Mouse (Mus musculus) bone marrow, adult 2 months (tissue): ENCODE data around the gene Cops2. TPM values are rescaled to one million over a fixed set of nuclear protein-coding genes. Genes with fewer than 3 reads are reported as not detected.

Source experiments
- H3K27ac ChIP-seq: fragments of 200-500 bp; 2 replicates; pipeline ENCODE4 v1.5.1; 2012; ENCODE audit warnings: low read depth, mild to moderate bottlenecking, control low read depth, inconsistent platforms, low read length; ENCODE audit not compliant: control insufficient read depth, poor library complexity, insufficient read depth
- H3K4me1 ChIP-seq: fragments of 200-500 bp; 2 replicates; pipeline ENCODE4 v1.6.1; 2011; ENCODE audit warnings: low read length; ENCODE audit not compliant: control insufficient read depth, insufficient read depth
- H3K4me3 ChIP-seq: fragments of 200-500 bp; replicated peaks from 2 replicates; pipeline ENCODE3; 2011; ENCODE audit warnings: mild to moderate bottlenecking, low read depth, low read length, control low read depth; ENCODE audit not compliant: control insufficient read depth
- CTCF ChIP-seq: fragments of 200-500 bp; IDR thresholded peaks from 2 replicates; pipeline ENCODE4 v1.5.1; 2011; ENCODE audit warnings: low read length, control low read depth; ENCODE audit not compliant: control insufficient read depth, insufficient read depth
- POLR2A ChIP-seq: fragments of 200-500 bp; IDR thresholded peaks from 2 replicates; pipeline ENCODE4 v1.6.1; 2011; ENCODE audit warnings: low read depth, mild to moderate bottlenecking, control low read depth, low read length, borderline replicate concordance; ENCODE audit not compliant: control insufficient read depth
- WGBS: fragments of 180-500 bp; shearing (Covaris S2); methylation state at CpG from one replicate; pipeline ENCODE4 v1.1.7; 2018; 5-methylcytosine and 5-hydroxymethylcytosine counted together
- polyA plus RNA-seq: library from polyadenylated mRNA; stranded (reverse); fragments of >200 nt; gene quantifications from 2 replicates; pipeline ENCODE4 v1.2.4, GENCODE M21; 2011; ENCODE audit warnings: low replicate concordance; ENCODE audit not compliant: missing spikeins, insufficient read depth, insufficient read length

Gene Cops2
- polyA plus RNA-seq, 1 experiment, result 28.3 TPM

- H3K4me1 ChIP-seq, result no peaks in the 10 kb centered on the region; the same call in 1 of the 2 replicates
Observed at GRCm38 (mm10) chr2:125851237-125851636, 7.7 kb downstream of the Cops2 start.

GRCm38 (mm10) chr2:125838708-125839284, 20.1 kb downstream of the Cops2 start:
- H3K4me3 ChIP-seq, result no peak overlapping the region
- 86% methylated on average over 2 of the region's 2 CpGs for WGBS
- H3K4me1 ChIP-seq, result no peaks in the 10 kb centered on the region
- TF ChIP-seq POLR2A (no peak), CTCF (no peak)
- H3K27ac ChIP-seq, result no peak overlapping the region

More at GRCm38 (mm10) chr2:125851237-125851636, 7.7 kb downstream of the Cops2 start:
- no peak for TF ChIP-seq CTCF
- TF ChIP-seq POLR2A, result no peak
- no peak overlapping the region for H3K27ac ChIP-seq
- 65% methylated on average over 2 of the region's 2 CpGs for WGBS
- no peak overlapping the region for H3K4me3 ChIP-seq

- no peaks in the 10 kb centered on the region for H3K4me1 ChIP-seq
- WGBS, result 74% methylated on average over 7 of the region's 7 CpGs
- H3K4me3 ChIP-seq, result no peak overlapping the region
- no peak overlapping the region for H3K27ac ChIP-seq
- TF ChIP-seq CTCF (no peak), POLR2A (no peak)
Observed at GRCm38 (mm10) chr2:125838091-125838490, 20.8 kb downstream of the Cops2 start.

GRCm38 (mm10) chr2:125829924-125830323, 29.0 kb downstream of the Cops2 start:
- TF ChIP-seq POLR2A (no peak), CTCF (no peak)
- no peak overlapping the region for H3K4me3 ChIP-seq
- H3K4me1 ChIP-seq, result no peaks in the 10 kb centered on the region
- WGBS, result 92% methylated on average over 2 of the region's 2 CpGs
- no peak overlapping the region for H3K27ac ChIP-seq

GRCm38 (mm10) chr2:125827898-125828297, 31.0 kb downstream of the Cops2 start:
- TF ChIP-seq CTCF, result no peak
- no peak for TF ChIP-seq POLR2A
- Histone ChIP-seq H3K4me3 (no peak overlapping the region), H3K27ac (no peak overlapping the region), H3K4me1 (no peaks in the 10 kb centered on the region)
- WGBS, result 83% methylated on average over 4 of the region's 4 CpGs

- H3K4me1 ChIP-seq, result no peaks in the 10 kb centered on the region
- no peak overlapping the region for H3K4me3 ChIP-seq
- no peak overlapping the region for H3K27ac ChIP-seq
- 34% methylated on average over 4 of the region's 4 CpGs for WGBS
- TF ChIP-seq CTCF, result no peak
- no peak for TF ChIP-seq POLR2A
Observed at GRCm38 (mm10) chr2:125826201-125826600, 32.7 kb downstream of the Cops2 start.

GRCm38 (mm10) chr2:125820397-125820796, 38.5 kb downstream of the Cops2 start:
- 82% methylated on average over 4 of the region's 4 CpGs for WGBS
- H3K4me3 ChIP-seq, result no peak overlapping the region
- no peaks in the 10 kb centered on the region; the same call in 1 of the 2 replicates for H3K4me1 ChIP-seq
- TF ChIP-seq POLR2A (no peak), CTCF (no peak)
- no peak overlapping the region for H3K27ac ChIP-seq

- no peaks in the 10 kb centered on the region; the same call in 1 of the 2 replicates for H3K4me1 ChIP-seq
- 74% methylated on average over 9 of the region's 9 CpGs for WGBS
- H3K4me3 ChIP-seq, result no peak overlapping the region
- TF ChIP-seq CTCF (no peak), POLR2A (no peak)
- no peak overlapping the region for H3K27ac ChIP-seq
Observed at GRCm38 (mm10) chr2:125813972-125814595, 44.9 kb downstream of the Cops2 start.
